Comparison of ENCODE assay signal across 12 mouse cellular contexts in genomic region chr7:78598147-78598546, GRCm38 (mm10).
A peak's percentile ranks its signal among the peaks of the same experiment; 100 is the strongest.
DNase-seq lines count a peak whose midpoint lies in the region; ATAC-seq lines count a peak whose summit lies in the region.
"Had no signal": no experiment of that assay in that cellular context is flagged by ENCODE, and none has a peak within 500 bp of the region (broad histone marks: within the 10 kb centered on the region; RNA-seq: fewer than 3 reads in every experiment).

No protein-coding gene starts in this region.

- H3K36me3 ChIP-seq in neural tube, embryonic 12.5 days: no peaks in the 10 kb centered on the region
- no peaks in the 10 kb centered on the region for H3K36me3 ChIP-seq in forebrain, embryonic 15.5 days
- H3K36me3 ChIP-seq in midbrain, embryonic 13.5 days: no peaks in the 10 kb centered on the region
- H3K36me3 ChIP-seq: intestine, embryonic 15.5 days; liver, embryonic 13.5 days had no signal

- no peaks in the 10 kb centered on the region for H3K9me3 ChIP-seq in neural tube, embryonic 12.5 days
- no peaks in the 10 kb centered on the region for H3K9me3 ChIP-seq in forebrain, embryonic 15.5 days
- no peaks in the 10 kb centered on the region for H3K9me3 ChIP-seq in midbrain, embryonic 13.5 days
- H3K9me3 ChIP-seq: intestine, embryonic 15.5 days; liver, embryonic 13.5 days; megakaryocyte, embryonic 14.5 days had no signal

- H3K27ac ChIP-seq in neural tube, embryonic 12.5 days: no peak overlapping the region
- H3K27ac ChIP-seq in forebrain, embryonic 15.5 days (replicated peaks): peak overlapping the region; percentile 58
- no peak overlapping the region for H3K27ac ChIP-seq in midbrain, embryonic 13.5 days
- H3K27ac ChIP-seq: intestine, embryonic 15.5 days; liver, embryonic 13.5 days had no signal

- no peak for DNase-seq in neural tube, embryonic 10.5 days (ENCODE audit: extremely low spot score, low spot score)
- peak; percentile 67 for DNase-seq in thymus, postnatal 4 days
- no peak for DNase-seq in left cerebral cortex, adult 11 months (ENCODE audit: low spot score)
- DNase-seq in layer of hippocampus, postnatal 14 days (ENCODE audit: low spot score in 2 of 2): no peak
- DNase-seq: cerebellum, adult 2 months; heart, adult 11 months; liver, embryonic 13.5 days had no signal

- H3K4me3 ChIP-seq in neural tube, embryonic 12.5 days: no peak overlapping the region
- H3K4me3 ChIP-seq in forebrain, embryonic 15.5 days: no peak overlapping the region
- no peak overlapping the region for H3K4me3 ChIP-seq in midbrain, embryonic 13.5 days (replicated peaks)
- H3K4me3 ChIP-seq: intestine, embryonic 15.5 days; liver, embryonic 13.5 days; megakaryocyte, embryonic 14.5 days had no signal

- no peak overlapping the region for H3K9ac ChIP-seq in neural tube, embryonic 12.5 days
- H3K9ac ChIP-seq in forebrain, embryonic 15.5 days (replicated peaks): no peak overlapping the region
- no peak overlapping the region for H3K9ac ChIP-seq in midbrain, embryonic 13.5 days (replicated peaks)
- H3K9ac ChIP-seq: intestine, embryonic 15.5 days; liver, embryonic 13.5 days had no signal

- ATAC-seq in neural tube, embryonic 12.5 days (ENCODE audit: low FRiP score, low read depth): no peak
- ATAC-seq in forebrain, embryonic 15.5 days (replicated peaks): peak; percentile 69
- ATAC-seq in midbrain, embryonic 13.5 days: peak; percentile 69
- ATAC-seq: intestine, embryonic 15.5 days had no signal

- peak overlapping the region; percentile 22; the same call in 1 of the 2 replicates for H3K4me2 ChIP-seq in neural tube, embryonic 12.5 days (replicated peaks)
- 0 out of 2 replicates have a peak overlapping the region, but pooled peaks have one; percentile 23 for H3K4me2 ChIP-seq in forebrain, embryonic 15.5 days (replicated peaks)
- H3K4me2 ChIP-seq in midbrain, embryonic 13.5 days (replicated peaks): peak overlapping the region; percentile 31
- H3K4me2 ChIP-seq: intestine, embryonic 15.5 days; liver, embryonic 13.5 days had no signal

- 36% methylated on average over 12 of the region's 12 CpGs for whole genome bisulfite sequencing in neural tube, embryonic 12.5 days
- WGBS in forebrain, embryonic 15.5 days: 42% methylated on average over 12 of the region's 12 CpGs
- 36% methylated on average over 12 of the region's 12 CpGs for WGBS in midbrain, embryonic 13.5 days

- H3K27me3 ChIP-seq in neural tube, embryonic 12.5 days (replicated peaks): peaks cover 3% of the 10 kb centered on the region; the same call in 1 of the 2 replicates
- H3K27me3 ChIP-seq in forebrain, embryonic 15.5 days: no peaks in the 10 kb centered on the region
- H3K27me3 ChIP-seq in midbrain, embryonic 13.5 days: peaks cover 10% of the 10 kb centered on the region; the same call in 1 of the 2 replicates

- peaks cover 18% of the 10 kb centered on the region for H3K4me1 ChIP-seq in neural tube, embryonic 12.5 days
- H3K4me1 ChIP-seq in forebrain, embryonic 15.5 days: peaks cover 30% of the 10 kb centered on the region
- H3K4me1 ChIP-seq in midbrain, embryonic 13.5 days (replicated peaks): peaks cover 25% of the 10 kb centered on the region
- H3K4me1 ChIP-seq: intestine, embryonic 15.5 days; liver, embryonic 13.5 days had no signal
